Mouse (Mus musculus): ENCODE measurements around the gene Cops4.

GRCm38 (mm10) chr5:100499831-100500304, 18.2 kb upstream of the Cops4 start:
- TF ChIP-seq CTCF (IDR thresholded peaks at IDR 0.05; ENCODE audit: extremely low read depth, insufficient read depth, low read length) (no peak), POLR2A (IDR thresholded peaks at IDR 0.05; ENCODE audit: extremely low read depth, insufficient read depth, low read length) (no peak)

Data from cortical plate, adult 2 months (tissue).